Mouse (Mus musculus) heart, adult 2 months (tissue): ENCODE results near the gene Rnf24. TPM values are rescaled to one million over a fixed set of nuclear protein-coding genes. Genes with fewer than 3 reads are reported as not detected.
"Not testable (repeated sequence)": the region's sequence is repeated elsewhere in the genome, so short reads cannot be mapped to it uniquely, and the experiment has no call there.

Experiments
- DNase-seq, 2 experiments: peaks; one replicate each; pipeline ENCODE4 v3.0.0; 2021
- H3K27ac ChIP-seq: fragments of 200-600 bp; 2 replicates; pipeline ENCODE4 v1.8.1; 2022
- H3K27me3 ChIP-seq: fragments of 200-500 bp; 2 replicates; pipeline ENCODE4 v1.6.1; 2012; ENCODE audit warnings: mild to moderate bottlenecking, low read length, inconsistent platforms, mixed read lengths; ENCODE audit not compliant: control insufficient read depth, insufficient read depth
- H3K36me3 ChIP-seq: fragments of 200-500 bp; 2 replicates; pipeline ENCODE4 v1.6.1; 2012; ENCODE audit warnings: low read length, inconsistent platforms; ENCODE audit not compliant: control insufficient read depth, insufficient read depth
- H3K4me1 ChIP-seq: fragments of 200-500 bp; 2 replicates; pipeline ENCODE4 v1.6.1; 2011; ENCODE audit warnings: low read length; ENCODE audit not compliant: control insufficient read depth, insufficient read depth
- H3K4me3 ChIP-seq: fragments of 200-600 bp; 2 replicates; pipeline ENCODE4 v1.8.1; 2022
- H3K79me2 ChIP-seq: fragments of 200-500 bp; replicated peaks from 2 replicates; pipeline ENCODE4 v1.6.1; 2012; ENCODE audit warnings: mild to moderate bottlenecking, inconsistent platforms, low read length, moderate library complexity, mixed read lengths; ENCODE audit not compliant: control insufficient read depth, insufficient read depth
- H3K9ac ChIP-seq: fragments of 200-500 bp; 2 replicates; pipeline ENCODE4 v1.6.1; 2012; ENCODE audit warnings: low read depth, mild to moderate bottlenecking, control low read depth, inconsistent platforms, low read length, mixed read lengths
- CTCF ChIP-seq: fragments of 200-600 bp; IDR thresholded peaks from 2 replicates; pipeline ENCODE4 v1.8.1; 2022; ENCODE audit warnings: antibody characterized with exemption, mild to moderate bottlenecking, moderate library complexity
- EP300 ChIP-seq: fragments of 200-500 bp; IDR thresholded peaks from 2 replicates; pipeline ENCODE4 v1.6.1; 2011; ENCODE audit warnings: low read depth, low read length, control low read depth; ENCODE audit not compliant: insufficient read depth
- POLR2A ChIP-seq: fragments of 200-500 bp; IDR thresholded peaks from 2 replicates; pipeline ENCODE4 v1.6.1; 2011; ENCODE audit warnings: mild to moderate bottlenecking, low read depth, low read length, control low read depth; ENCODE audit not compliant: insufficient read depth
- WGBS: fragments of 180-500 bp; shearing (Covaris S2); methylation state at CpG from one replicate; pipeline ENCODE4 v1.1.7; 2018; 5-methylcytosine and 5-hydroxymethylcytosine counted together
- intact Hi-C: fragments of 180-260 bp; cut with DNase I; formaldehyde crosslinking; loops from one replicate; pipeline ENCODE4 v1.15.1; 2025
- polyA plus RNA-seq: library from polyadenylated mRNA; depleted of rRNA; stranded (reverse); fragments of >200 nt; gene quantifications from 2 replicates; pipeline ENCODE4 v1.2.3, GENCODE M21; 2012
- total RNA-seq, 2 experiments: library from RNA; stranded (reverse); gene quantifications; 2 replicates each; pipeline ENCODE4 v1.2.3; 2021

The Rnf24 gene
- total and polyA plus RNA-seq, 3 experiments, result 2.7 to 3.9 (median 2.9) TPM

DNA sequence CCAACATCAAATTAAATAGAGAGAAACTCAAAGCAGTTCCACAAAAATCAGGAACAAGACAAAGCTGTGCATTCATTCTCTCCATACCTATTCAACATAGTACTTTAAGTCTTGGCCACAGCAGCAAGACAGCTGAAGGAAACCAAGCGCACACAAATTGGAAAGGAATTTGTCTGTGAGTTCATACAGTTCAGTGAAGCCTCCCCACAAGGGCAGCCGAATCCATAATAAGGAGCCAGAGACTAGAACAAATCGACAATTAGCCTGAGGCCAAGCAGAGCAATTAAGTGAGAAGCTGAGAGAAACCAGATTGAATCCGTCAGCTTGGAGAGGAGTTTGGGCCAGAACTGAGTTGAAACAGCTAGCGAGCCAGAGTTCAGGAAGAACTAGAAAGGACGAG, 33.3 kb downstream of the Rnf24 start:
- 94% methylated on average over 6 of the region's 6 CpGs for WGBS
- Histone ChIP-seq H3K27ac (no peak overlapping the region), H3K36me3 (no peaks in the 10 kb centered on the region), H3K9ac (no peak overlapping the region), H3K27me3 (no peaks in the 10 kb centered on the region), H3K4me3 (no peak overlapping the region), H3K4me1 (peaks cover 4% of the 10 kb centered on the region; the same call in 1 of the 2 replicates), H3K79me2 (no peaks in the 10 kb centered on the region)
- intact Hi-C loops, result no loop called here
- no peak for DNase-seq
- TF ChIP-seq CTCF (no peak), POLR2A (no peak), EP300 (no peak)

- no peak overlapping the region for H3K4me3 ChIP-seq
- no peak overlapping the region for H3K27ac ChIP-seq
- DNase-seq, result no peak
- no peaks in the 10 kb centered on the region for H3K27me3 ChIP-seq
- no peaks in the 10 kb centered on the region for H3K79me2 ChIP-seq
- no peaks in the 10 kb centered on the region for H3K36me3 ChIP-seq
- 93% methylated on average over 2 of the region's 2 CpGs for WGBS
- intact Hi-C loops, result no loop called here
- H3K9ac ChIP-seq, result no peak overlapping the region
- TF ChIP-seq POLR2A (no peak), CTCF (no peak), EP300 (no peak)
- H3K4me1 ChIP-seq, result peaks cover 2% of the 10 kb centered on the region; the same call in 1 of the 2 replicates
Observed at GRCm38 (mm10) chr2:131316167-131316566, 36.5 kb downstream of the Rnf24 start.

- Histone ChIP-seq H3K27me3 (no peaks in the 10 kb centered on the region), H3K9ac (no peak overlapping the region), H3K4me3 (no peak overlapping the region), H3K27ac (no peak overlapping the region), H3K36me3 (no peaks in the 10 kb centered on the region), H3K4me1 (no peaks in the 10 kb centered on the region; the same call in 1 of the 2 replicates), H3K79me2 (no peaks in the 10 kb centered on the region)
- WGBS, result 50% methylated on average over 6 of the region's 6 CpGs
- DNase-seq, result no peak
- TF ChIP-seq CTCF, result no peak
- no peak for TF ChIP-seq POLR2A
- TF ChIP-seq EP300, result no peak
- intact Hi-C loops, result no loop called here
Observed at GRCm38 (mm10) chr2:131309296-131309695, 43.4 kb downstream of the Rnf24 start.

- H3K4me3 ChIP-seq, result no peak overlapping the region
- H3K27me3 ChIP-seq, result no peaks in the 10 kb centered on the region
- TF ChIP-seq POLR2A, result no peak
- TF ChIP-seq EP300, result no peak
- no peak for TF ChIP-seq CTCF
- H3K27ac ChIP-seq, result no peak overlapping the region
- no peaks in the 10 kb centered on the region for H3K36me3 ChIP-seq
- no peaks in the 10 kb centered on the region for H3K79me2 ChIP-seq
- H3K4me1 ChIP-seq, result no peaks in the 10 kb centered on the region; the same call in 1 of the 2 replicates
- no peak overlapping the region for H3K9ac ChIP-seq
- WGBS, result 91% methylated on average over 2 of the region's 2 CpGs
- DNase-seq, result no peak
- intact Hi-C loops, result no loop called here
Observed at GRCm38 (mm10) chr2:131307822-131308221, 44.9 kb downstream of the Rnf24 start.

DNA sequence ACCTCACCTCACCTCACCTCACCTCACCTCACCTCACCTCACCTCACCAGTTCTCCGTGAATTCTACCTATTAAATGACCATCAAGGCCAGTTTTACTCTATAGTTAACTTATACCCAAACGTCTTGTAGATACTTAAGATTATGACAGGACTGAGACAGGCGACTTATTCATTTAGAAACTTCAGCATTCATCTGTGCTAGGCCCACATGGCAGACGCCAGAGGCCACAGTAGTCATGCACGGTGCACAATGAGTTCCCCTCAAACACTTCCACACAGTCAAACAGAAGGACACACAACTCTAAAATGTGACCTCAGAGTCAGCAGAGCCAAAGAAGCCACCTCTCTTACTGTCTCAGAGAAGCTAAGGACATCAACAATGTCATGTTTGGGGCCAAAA, 45.3 kb downstream of the Rnf24 start:
- Histone ChIP-seq H3K4me3 (no peak overlapping the region), H3K36me3 (no peaks in the 10 kb centered on the region), H3K4me1 (no peaks in the 10 kb centered on the region; the same call in 1 of the 2 replicates), H3K27me3 (no peaks in the 10 kb centered on the region), H3K27ac (no peak overlapping the region), H3K79me2 (no peaks in the 10 kb centered on the region), H3K9ac (no peak overlapping the region)
- intact Hi-C loops, result no loop called here
- TF ChIP-seq POLR2A, result no peak
- TF ChIP-seq CTCF, result no peak
- TF ChIP-seq EP300, result no peak
- DNase-seq, result no peak
- 90% methylated on average over 5 of the region's 5 CpGs for WGBS

DNA sequence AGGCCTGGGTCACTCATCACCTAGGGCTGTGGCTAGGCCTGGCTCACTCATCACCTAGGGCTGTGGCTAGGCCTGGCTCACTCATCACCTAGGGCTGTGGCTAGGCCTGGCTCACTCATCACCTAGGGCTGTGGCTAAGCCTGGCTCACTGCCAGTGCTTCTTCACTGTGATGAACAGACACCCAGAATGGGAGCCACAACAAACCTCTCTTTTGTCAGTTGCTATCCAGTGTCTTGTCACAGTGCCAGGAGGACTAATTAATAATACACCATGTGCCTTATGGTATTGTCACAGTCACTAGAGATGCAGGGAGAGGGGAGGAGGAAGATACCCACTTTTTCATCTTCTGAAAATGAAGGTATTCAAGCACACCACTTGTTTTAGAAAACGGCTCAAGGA, 47.5 kb downstream of the Rnf24 start:
- WGBS, result 85% methylated on average over 1 of the region's 1 CpGs
- H3K27ac ChIP-seq, H3K79me2 ChIP-seq, intact Hi-C loops, H3K9ac ChIP-seq, H3K36me3 ChIP-seq, H3K4me3 ChIP-seq, H3K27me3 ChIP-seq, DNase-seq, H3K4me1 ChIP-seq: not testable (repeated sequence)

DNA sequence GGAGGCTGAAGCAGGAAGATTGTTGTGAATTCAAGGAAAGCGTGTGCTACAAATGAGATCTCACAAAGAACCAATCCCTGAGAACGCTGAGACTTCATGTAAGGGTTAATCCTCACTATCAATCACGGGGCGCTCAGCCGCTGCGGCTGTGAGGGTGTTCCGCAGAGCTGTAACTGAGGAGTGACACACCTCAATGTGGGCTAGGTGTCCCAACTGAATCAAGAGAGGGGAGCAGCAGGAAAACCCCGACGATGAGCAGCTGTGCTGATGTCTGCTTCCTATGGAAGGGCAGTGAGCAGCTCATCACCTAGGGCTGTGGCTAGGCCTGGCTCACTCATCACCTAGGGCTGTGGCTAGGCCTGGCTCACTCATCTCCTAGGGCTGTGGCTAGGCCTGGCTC, 48.2 kb downstream of the Rnf24 start:
- no peak for TF ChIP-seq CTCF
- TF ChIP-seq EP300, result no peak
- no peak for TF ChIP-seq POLR2A
- Histone ChIP-seq H3K4me1 (peaks cover 1% of the 10 kb centered on the region; the same call in 1 of the 2 replicates), H3K9ac (no peak overlapping the region), H3K27ac (no peak overlapping the region), H3K27me3 (no peaks in the 10 kb centered on the region), H3K79me2 (no peaks in the 10 kb centered on the region), H3K4me3 (no peak overlapping the region), H3K36me3 (no peaks in the 10 kb centered on the region)
- DNase-seq, result no peak
- intact Hi-C loops, result loop anchor here (5.0 kb wide), 1 partner anchor 43 kb away; no protein-coding TSS in a partner anchor
- WGBS, result 83% methylated on average over 9 of the region's 9 CpGs
